Mouse (Mus musculus) gastrocnemius, postnatal 10 days (tissue): ENCODE measurements at regions not wholly inside any gene's neighbourhood (a gene's known extent, or its start where the extent isn't known, plus 50 kb on each side); places are given as distances from the start of the nearest gene placed in this dataset.

Experiments used
- DNase-seq: peaks from one replicate; pipeline ENCODE4 v3.0.0; 2021; ENCODE audit warnings: mixed read lengths

- no peak for DNase-seq
Measured at GRCm38 (mm10) chr2:123486681-123487080, 603.1 kb upstream of the Sema6d start.

- DNase-seq, result no peak
Measured at GRCm38 (mm10) chr2:123506162-123506561, 583.6 kb upstream of the Sema6d start.

- no peak for DNase-seq
Measured at GRCm38 (mm10) chr2:123507095-123507494, 582.7 kb upstream of the Sema6d start.

- no peak for DNase-seq
Measured at GRCm38 (mm10) chr2:123528915-123529314, 560.9 kb upstream of the Sema6d start.

- no peak for DNase-seq
Measured at GRCm38 (mm10) chr2:123532946-123533791, 556.6 kb upstream of the Sema6d start.

GRCm38 (mm10) chr2:123551249-123551850 lies 538.4 kb upstream of the Sema6d start:
- DNase-seq, result no peak

GRCm38 (mm10) chr2:123558123-123558650 lies 531.6 kb upstream of the Sema6d start:
- DNase-seq, result no peak
